8 mouse cellular contexts compared by ENCODE assay signal in genomic region chr8:78507979-78508718, GRCm38 (mm10). TPM values are rescaled to one million over a fixed set of nuclear protein-coding genes. Genes with fewer than 3 reads are reported as not detected.
A peak's percentile ranks its signal among the peaks of the same experiment; 100 is the strongest.
DNase-seq lines count a peak whose midpoint lies in the region; ATAC-seq and TF ChIP-seq lines count a peak whose summit lies in the region.

No protein-coding gene starts in this region.

- H3K9ac ChIP-seq in intestine, embryonic 14.5 days (ENCODE audit: low read length), result peak overlapping the region; percentile 99
- peak overlapping the region; percentile 98 for H3K9ac ChIP-seq in neural tube, embryonic 14.5 days (replicated peaks; ENCODE audit: low read depth, low read length)

- TF ChIP-seq CTCF in G1E (IDR thresholded peaks at IDR 0.05; ENCODE audit: low read depth, low read length), result no peak
- TF ChIP-seq CTCF in cerebellum, adult 2 months (IDR thresholded peaks at IDR 0.05; ENCODE audit: borderline replicate concordance, insufficient read depth, low read depth, low read length), result no peak

- peak overlapping the region; percentile 96 for H3K4me3 ChIP-seq in G1E (ENCODE audit: low read depth, low read length)
- peak overlapping the region; percentile 63 for H3K4me3 ChIP-seq in cerebellum, adult 2 months (replicated peaks; ENCODE audit: insufficient read depth, low read depth, low read length)
- peak overlapping the region; percentile 64 for H3K4me3 ChIP-seq in intestine, embryonic 14.5 days (ENCODE audit: low read depth, low read length)
- peak overlapping the region; percentile 95 for H3K4me3 ChIP-seq in neural tube, embryonic 14.5 days (ENCODE audit: low read depth, low read length)

- DNase-seq in 3T3-L1 (ENCODE audit: low read depth, low spot score) (peak; percentile 65), G1E (ENCODE audit: low spot score) (peak; percentile 38)
- peak in 1 of 2 experiments; percentile 69 for DNase-seq in cerebellum, adult 2 months
- peak; percentile 4 to 32 for DNase-seq in frontal cortex, adult 2 months (ENCODE audit: extremely low spot score in 1 of 2, low spot score in 1 of 2)
- DNase-seq in intestine, embryonic 14.5 days (ENCODE audit: low spot score), result peak; percentile 83
- DNase-seq in lung, adult 18-20 months, result peak; percentile 51 to 52
- peak; percentile 60 to 63 for DNase-seq in thymus, postnatal 36 days

- H3K9me3 ChIP-seq in G1E (replicated peaks), result no peaks in the 10 kb centered on the region
- no peaks in the 10 kb centered on the region for H3K9me3 ChIP-seq in intestine, embryonic 14.5 days (ENCODE audit: control insufficient read depth, low read length)
- no peaks in the 10 kb centered on the region for H3K9me3 ChIP-seq in neural tube, embryonic 14.5 days (ENCODE audit: control insufficient read depth, low read length)

- TF ChIP-seq POLR2A in cerebellum, adult 2 months (IDR thresholded peaks at IDR 0.05; ENCODE audit: borderline replicate concordance, insufficient read depth, low read length), result no peak

- WGBS in cerebellum, adult 2 months, result 1% methylated on average over 36 of the region's 38 CpGs
- WGBS in intestine, embryonic 14.5 days, result under 1% methylated on average over 37 of the region's 38 CpGs
- WGBS in neural tube, embryonic 14.5 days, result under 1% methylated on average over 38 of the region's 38 CpGs

- H3K4me1 ChIP-seq in G1E (ENCODE audit: insufficient read depth, low read depth, low read length), result peaks cover 37% of the 10 kb centered on the region
- no peaks in the 10 kb centered on the region for H3K4me1 ChIP-seq in cerebellum, adult 2 months (ENCODE audit: control insufficient read depth, insufficient read depth, low read length)
- peaks cover 6% of the 10 kb centered on the region; the same call in 1 of the 2 replicates for H3K4me1 ChIP-seq in intestine, embryonic 14.5 days (replicated peaks; ENCODE audit: control insufficient read depth, insufficient read depth, low read length)
- peaks cover 8% of the 10 kb centered on the region for H3K4me1 ChIP-seq in neural tube, embryonic 14.5 days (ENCODE audit: control insufficient read depth, insufficient read depth, low read length)

- H3K4me2 ChIP-seq in intestine, embryonic 14.5 days (ENCODE audit: low read length), result peak overlapping the region; percentile 68
- H3K4me2 ChIP-seq in neural tube, embryonic 14.5 days (ENCODE audit: low read depth, low read length), result peak overlapping the region; percentile 85

- no peak for ATAC-seq in G1E (ENCODE audit: extremely low read depth, insufficient number of reproducible peaks, low FRiP score, poor library complexity, severe bottlenecking)
- ATAC-seq in intestine, embryonic 14.5 days (replicated peaks; ENCODE audit: low FRiP score, low TSS enrichment, low read depth), result peak; percentile 40
- ATAC-seq in neural tube, embryonic 14.5 days (ENCODE audit: low read depth), result peak; percentile 47

- H3K27me3 ChIP-seq in G1E (ENCODE audit: insufficient read depth, low read length), result no peaks in the 10 kb centered on the region
- H3K27me3 ChIP-seq in cerebellum, adult 2 months (ENCODE audit: control insufficient read depth, insufficient read depth, low read length), result no peaks in the 10 kb centered on the region
- no peaks in the 10 kb centered on the region for H3K27me3 ChIP-seq in intestine, embryonic 14.5 days (replicated peaks; ENCODE audit: control insufficient read depth, insufficient read depth, low read length)
- no peaks in the 10 kb centered on the region for H3K27me3 ChIP-seq in neural tube, embryonic 14.5 days (ENCODE audit: control insufficient read depth, insufficient read depth, low read length)

- H3K36me3 ChIP-seq in G1E (replicated peaks), result peaks cover 37% of the 10 kb centered on the region
- peaks cover 23% of the 10 kb centered on the region for H3K36me3 ChIP-seq in intestine, embryonic 14.5 days (ENCODE audit: control insufficient read depth, insufficient read depth, low read length)
- peaks cover 11% of the 10 kb centered on the region for H3K36me3 ChIP-seq in neural tube, embryonic 14.5 days (ENCODE audit: control insufficient read depth, insufficient read depth, low read length)

- peak overlapping the region; percentile 94 for H3K27ac ChIP-seq in cerebellum, adult 2 months (ENCODE audit: insufficient read depth, low read length)
- H3K27ac ChIP-seq in intestine, embryonic 14.5 days (ENCODE audit: low read depth), result peak overlapping the region; percentile 94
- H3K27ac ChIP-seq in neural tube, embryonic 14.5 days (ENCODE audit: low read depth, low read length), result peak overlapping the region; percentile 91

RNA-seq across cellular contexts. Expression of gene Rbmxl1, which starts 0.5 kb away (rescaled TPM):
- 189 and 203 TPM in 2 replicates for total RNA-seq in G1E (2014; fragmentation: Nextera tagmentation)
- 144 and 157 TPM in 2 replicates for total RNA-seq in G1E (2017)
- polyA plus RNA-seq in G1E (2012), result 140 and 181 TPM in 2 replicates
- 58.6 and 62.9 TPM in 2 replicates for polyA plus RNA-seq in cerebellum, adult 2 months (2012; rRNA removed)
- 50.2 and 57.7 TPM in 2 replicates for polyA plus RNA-seq in frontal cortex, adult 2 months (2012; rRNA removed)
- 228 and 256 TPM in 2 replicates for polyA plus RNA-seq in intestine, embryonic 14.5 days (2014; fragmentation: Nextera tagmentation; extraction: Ambion mirVana)
- 190 and 209 TPM in 2 replicates for polyA plus RNA-seq in neural tube, embryonic 14.5 days (2014; fragmentation: Nextera tagmentation; extraction: Ambion mirVana)

RNA-seq across cellular contexts. Expression of gene Slc10a7, which starts 1.0 kb away (rescaled TPM):
- total RNA-seq in G1E (2014; fragmentation: Nextera tagmentation), result 39.1 and 39.6 TPM in 2 replicates
- 19.6 and 22.2 TPM in 2 replicates for total RNA-seq in G1E (2017)
- 5.5 and 9.0 TPM in 2 replicates for polyA plus RNA-seq in G1E (2012)
- polyA plus RNA-seq in cerebellum, adult 2 months (2012; rRNA removed), result 6.7 and 7.1 TPM in 2 replicates
- polyA plus RNA-seq in frontal cortex, adult 2 months (2012; rRNA removed), result 3.6 and 4.3 TPM in 2 replicates
- 11.1 and 12.2 TPM in 2 replicates for polyA plus RNA-seq in intestine, embryonic 14.5 days (2014; fragmentation: Nextera tagmentation; extraction: Ambion mirVana)
- 7.1 and 8.2 TPM in 2 replicates for polyA plus RNA-seq in neural tube, embryonic 14.5 days (2014; fragmentation: Nextera tagmentation; extraction: Ambion mirVana)
